Mouse (Mus musculus) gastrocnemius, adult 8-10 months (tissue): ENCODE data around the gene Aif1. TPM values are rescaled to one million over a fixed set of nuclear protein-coding genes. Genes with fewer than 3 reads are reported as not detected.

Experiments
- DNase-seq, 2 experiments: peaks; one replicate each; pipeline ENCODE4 v3.0.0; 2022; ENCODE audit warnings: low spot score in 2 of 2
- total RNA-seq, 4 experiments: library from RNA; stranded (reverse); gene quantifications; 2 replicates each; pipeline ENCODE4 v1.2.4; 2022

The Aif1 gene
- total RNA-seq, 4 experiments from 2014 or later = 0.52 to 0.72 TPM; not detected in 2

DNA sequence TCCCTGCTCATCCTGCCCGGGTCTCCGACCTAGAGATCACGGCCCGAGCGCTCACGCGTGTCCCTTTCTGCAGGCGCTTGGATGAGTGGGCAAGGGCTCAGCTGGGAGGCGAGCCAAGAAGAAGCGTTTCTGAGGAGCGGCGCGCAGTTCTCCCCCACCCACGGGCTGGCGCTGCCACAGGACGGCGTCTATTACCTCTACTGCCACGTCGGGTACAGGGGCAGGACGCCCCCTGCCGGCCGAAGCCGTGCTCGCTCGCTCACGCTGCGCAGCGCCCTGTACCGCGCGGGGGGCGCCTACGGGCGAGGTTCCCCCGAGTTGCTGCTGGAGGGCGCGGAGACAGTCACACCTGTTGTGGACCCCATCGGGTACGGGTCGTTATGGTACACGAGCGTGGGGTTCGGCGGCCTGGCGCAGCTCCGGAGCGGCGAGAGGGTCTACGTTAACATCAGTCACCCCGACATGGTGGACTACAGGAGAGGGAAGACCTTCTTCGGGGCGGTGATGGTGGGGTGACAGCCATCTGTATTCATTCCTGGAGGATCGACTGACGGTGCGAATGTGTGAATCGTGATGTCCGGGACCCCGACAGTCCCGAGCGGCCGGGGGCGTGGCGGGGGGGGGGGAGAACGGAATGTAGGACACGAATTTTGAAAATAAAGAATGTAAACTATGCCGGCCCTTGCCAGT lies 19.9 kb upstream of the Aif1 start:
- DNase-seq = peak; percentile 57 to 73

DNA sequence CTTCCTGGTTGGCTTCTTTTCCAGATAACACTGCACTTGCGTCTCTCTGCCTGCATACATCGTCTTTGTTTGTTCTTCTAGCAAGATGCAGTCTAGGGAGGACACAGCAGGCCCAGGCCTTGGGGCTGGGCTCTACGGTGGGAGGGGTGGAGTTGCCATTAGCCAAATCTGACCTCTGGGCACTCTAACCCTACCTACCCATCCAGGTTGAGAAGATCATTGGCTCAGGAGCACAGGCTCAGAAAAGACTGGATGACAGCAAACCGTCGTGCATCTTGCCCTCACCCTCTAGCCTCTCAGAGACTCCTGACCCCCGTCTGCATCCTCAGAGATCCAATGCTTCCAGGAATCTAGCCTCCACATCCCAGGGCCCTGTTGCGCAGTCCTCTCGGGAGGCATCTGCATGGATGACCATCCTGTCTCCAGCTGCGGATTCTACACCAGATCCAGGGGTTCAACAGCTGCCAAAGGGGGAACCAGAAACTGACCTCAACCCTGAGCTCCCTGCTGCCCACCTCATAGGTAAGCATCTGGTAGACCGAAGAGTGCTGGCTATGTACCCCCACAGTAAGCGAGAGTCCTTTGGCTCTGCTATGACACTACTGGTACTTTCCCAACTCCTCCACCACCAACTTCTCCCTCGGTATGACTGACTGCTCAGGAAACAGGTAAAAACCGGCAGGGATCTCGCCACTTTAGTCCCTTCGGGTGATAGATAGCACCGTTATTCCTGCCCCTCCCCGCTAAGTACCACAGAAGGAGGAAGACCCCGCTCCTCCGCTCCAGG lies 19.2 kb upstream of the Aif1 start:
- DNase-seq = no peak

DNA sequence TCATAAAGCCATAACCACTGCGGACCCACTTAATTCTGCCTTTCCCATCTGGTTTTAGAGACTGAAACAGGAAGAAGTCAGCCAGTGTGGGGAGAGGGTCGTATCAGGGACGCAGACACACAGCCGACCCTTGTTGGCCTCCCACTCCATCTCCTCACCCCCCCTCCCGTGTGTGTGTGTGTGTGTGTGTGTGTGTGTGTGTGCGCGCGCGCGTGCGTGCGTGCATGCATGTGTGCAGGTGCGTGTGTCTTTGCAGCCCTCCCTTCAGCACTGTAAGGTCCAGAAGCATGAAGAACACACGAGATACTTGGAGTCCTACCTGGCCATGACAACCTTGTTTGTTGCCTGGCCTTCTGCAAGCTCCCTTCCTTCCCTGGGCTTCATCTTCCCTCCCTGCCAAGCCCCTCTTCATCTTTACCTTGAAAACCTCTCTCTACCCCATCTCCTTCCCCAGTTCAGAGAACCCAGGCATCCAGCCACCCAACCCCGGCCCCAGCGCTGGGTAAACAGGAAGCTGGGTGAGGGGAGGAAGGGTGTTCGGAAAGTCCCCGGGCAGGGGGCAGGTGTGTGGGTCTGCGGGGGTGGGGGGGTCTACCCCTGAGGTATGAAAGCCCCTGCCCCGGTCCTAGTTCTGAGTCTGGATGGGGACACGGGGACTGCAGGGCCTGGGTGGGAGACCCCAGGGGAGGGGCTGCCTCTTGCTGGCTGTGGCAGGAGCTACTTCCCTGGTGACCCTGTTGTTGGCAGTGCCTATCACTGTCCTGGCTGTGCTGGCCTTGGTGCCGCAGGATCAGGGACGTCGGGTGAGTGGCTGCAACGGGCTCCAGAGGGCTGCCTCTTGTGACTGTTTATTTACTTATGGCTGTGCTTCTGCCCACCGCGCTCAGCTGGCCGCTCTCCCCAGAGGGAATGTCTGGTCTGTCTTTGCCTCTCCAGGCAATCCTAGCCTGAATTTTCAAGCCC lies 18.3 kb upstream of the Aif1 start, which contains the start of gene Ltb:
TSS of gene Ltb (plus strand) at position 559 of the 963 bp plus-strand sequence.
- no peak for DNase-seq

DNA sequence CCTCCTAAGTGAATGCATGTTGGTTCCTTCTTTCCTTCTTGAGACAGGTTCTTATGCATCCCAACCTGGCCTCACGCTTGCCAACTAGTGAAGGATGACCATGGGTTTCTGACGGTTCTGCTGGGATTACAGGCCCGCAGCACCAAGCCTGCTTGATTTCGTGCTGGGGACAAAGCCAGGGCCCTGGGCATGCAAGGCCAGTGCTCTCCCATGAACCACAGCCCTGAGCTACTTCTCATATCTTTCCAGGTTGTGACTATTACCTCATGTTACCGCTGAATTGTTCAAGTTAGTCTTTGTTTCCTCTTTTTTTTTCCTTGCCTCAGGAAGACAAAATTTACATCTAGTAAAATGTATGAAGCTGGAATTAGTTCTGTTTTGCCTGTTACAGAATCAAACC lies 17.1 kb upstream of the Aif1 start:
- DNase-seq = no peak

DNA sequence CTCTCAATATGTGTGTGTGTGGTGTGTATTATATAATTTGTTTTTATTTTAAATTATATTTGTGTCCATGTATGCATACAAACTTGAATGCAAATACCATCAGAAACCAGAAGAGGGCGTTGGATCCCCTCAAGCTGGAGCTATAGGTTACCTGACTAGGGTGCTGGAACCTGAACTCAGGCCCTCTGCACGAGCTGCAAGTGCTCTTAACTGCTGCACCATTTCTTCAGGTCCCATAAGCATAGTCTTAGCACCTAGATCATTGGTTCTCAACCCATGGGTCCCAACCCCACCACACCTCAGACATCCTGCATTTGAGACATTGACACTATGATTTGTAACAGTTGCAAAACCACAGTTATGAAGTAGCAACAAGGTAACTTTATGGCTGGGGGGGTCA lies 15.9 kb upstream of the Aif1 start:
- no peak for DNase-seq

DNA sequence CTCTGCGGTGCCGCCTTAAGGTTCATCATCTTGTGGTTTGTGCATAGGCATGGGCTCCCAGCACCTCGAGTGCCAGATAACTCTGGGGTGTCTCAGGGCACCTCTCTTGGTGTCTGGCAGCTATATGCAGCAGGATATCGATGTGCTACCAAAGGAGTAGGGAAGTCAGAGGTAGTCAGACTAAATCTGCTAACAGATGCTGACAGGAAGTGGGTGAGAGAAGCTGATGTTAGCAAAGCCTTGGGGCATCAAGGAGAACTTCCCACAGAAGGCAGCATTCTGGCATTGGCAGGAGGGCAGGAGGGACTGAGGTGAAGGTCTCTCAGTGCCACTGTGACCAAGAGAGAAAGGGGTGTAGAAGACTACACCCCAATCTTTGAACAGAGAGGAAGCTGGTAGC lies 14.2 kb upstream of the Aif1 start:
- no peak for DNase-seq

DNA sequence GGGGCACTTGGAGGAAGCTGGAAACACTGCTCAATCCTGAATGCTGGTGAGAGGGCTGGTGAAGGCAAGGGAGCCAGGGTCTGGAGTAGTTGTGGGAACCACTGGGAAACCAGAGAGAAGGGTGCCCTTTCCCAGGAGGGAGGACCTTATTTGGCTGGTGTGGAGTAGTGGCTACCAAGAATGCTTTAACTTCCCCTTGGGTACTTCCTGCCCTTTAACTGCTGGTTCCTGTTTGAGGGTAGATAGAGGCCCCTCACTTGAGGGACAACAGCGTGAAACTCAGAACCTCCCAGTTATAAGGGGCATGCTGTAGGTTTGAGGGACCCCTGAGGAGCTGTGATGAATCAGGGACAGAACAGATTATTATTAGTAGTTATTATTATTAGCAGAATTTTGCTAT lies 13.3 kb upstream of the Aif1 start:
- no peak for DNase-seq

DNA sequence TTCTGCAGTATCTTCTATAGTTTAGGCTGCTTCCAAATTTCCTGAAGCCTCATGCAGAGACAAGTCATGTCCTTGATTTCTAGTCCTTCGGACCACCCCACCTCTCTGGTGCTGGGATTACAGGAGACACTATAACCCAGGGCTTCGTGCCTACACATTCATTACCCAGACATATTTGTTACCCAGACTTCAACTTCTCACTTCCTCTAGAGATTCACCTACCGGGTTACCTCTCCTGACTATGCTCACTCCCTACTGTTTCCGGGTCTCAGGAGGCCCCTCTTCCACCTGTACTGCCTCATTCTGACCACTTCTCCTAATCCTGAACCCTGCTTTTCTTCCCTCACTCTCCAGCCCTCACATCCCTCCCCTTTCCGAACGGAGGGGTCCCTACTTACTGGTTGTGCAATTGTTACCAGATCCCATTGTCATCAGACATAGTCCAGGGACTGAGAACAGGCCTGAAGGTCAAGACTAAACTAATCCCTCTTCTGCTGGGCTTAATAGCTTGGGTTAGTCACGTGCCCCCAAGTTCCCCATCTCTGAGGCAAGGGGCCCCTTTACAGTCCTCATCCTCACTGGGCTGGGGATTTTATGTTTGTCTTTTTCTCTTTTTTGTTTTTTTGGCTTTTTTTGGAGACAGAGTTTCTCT lies 12.2 kb upstream of the Aif1 start, which contains the start of gene Lst1:
TSS of gene Lst1 (minus strand) at position 481 of the 652 bp plus-strand sequence.
- no peak for DNase-seq

DNA sequence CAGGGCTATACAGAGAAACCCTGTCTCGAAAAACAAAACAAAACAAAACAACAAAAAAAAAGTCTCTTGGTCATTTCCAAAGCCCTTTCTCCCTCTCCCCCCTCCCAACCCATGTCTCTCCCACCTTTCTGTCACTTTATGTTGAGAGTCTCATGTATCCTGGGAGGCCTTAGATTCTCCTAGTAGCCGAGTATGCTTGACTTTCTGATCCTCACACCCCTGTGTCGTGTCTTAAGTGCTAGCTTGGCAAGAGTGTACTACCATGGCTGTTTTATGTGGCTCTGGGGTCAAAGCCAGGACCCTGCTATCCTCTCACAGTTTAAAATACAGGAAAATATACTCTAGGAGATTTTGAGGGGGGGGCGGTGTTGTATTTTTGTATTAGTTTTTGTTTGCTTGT lies 11.5 kb upstream of the Aif1 start:
- DNase-seq = no peak

DNA sequence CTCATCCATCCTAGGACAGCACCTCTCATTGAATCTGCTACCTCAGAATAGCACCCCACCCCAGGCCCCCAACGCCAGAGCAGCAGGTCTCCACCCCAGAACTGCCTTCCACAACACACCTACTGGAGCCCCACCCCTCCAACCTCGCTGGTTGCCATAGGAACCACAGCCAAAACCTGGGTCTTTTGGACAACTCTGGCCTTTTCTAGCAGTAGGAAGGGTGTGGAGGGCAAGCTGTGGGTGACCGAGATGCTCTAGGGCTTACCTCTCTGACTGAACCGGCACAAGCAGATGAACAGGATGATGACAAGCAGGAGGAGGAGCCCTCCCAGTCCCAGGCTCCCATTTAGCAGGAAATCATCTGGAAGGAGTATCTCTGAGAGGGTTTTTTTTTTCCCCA lies 10.8 kb upstream of the Aif1 start:
- no peak for DNase-seq

DNA sequence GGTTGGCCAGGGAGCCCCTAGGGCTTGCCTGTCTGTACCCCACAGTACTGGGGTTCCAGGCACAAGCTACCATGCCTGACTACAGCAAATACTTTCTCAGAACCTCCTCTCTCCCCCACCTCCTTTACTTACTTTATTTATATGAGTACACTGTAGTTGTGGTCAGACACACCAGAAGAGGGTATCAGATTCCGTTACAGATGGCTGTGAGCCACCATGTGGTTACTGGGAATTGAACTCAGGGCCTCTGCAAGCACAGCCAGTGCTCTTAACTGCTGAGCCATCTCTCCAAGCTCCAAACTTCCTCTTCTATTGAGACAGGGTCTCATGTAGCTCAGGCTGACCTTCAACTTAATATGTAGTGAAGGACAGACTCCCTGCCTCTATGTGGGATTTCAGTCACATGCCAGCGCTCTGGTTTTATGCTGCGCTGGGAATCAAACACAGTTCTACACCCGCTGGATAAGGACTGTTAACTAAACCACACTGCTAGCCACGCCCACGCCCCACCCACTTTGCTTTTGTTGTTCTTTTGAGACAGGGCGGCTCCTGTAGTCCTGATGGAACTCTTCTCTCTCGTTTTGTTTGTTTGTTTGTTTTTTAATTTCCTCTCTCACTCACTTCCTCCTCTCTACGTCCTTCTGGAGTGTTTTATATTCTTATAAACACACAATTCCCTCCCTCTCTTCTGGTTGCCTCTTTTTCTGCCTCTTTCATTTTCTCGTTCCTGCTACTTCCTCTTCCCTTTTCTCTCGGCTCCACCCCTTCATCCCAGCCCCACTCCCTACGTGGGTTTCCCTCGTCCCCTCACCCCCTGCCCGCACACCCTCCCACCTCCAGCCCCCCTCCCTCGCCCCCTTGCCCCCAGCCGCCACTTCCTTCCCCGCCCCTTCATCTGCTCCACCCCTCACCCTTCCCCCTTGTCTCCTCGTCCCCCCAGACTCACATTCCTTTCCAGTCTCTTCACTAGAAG lies 10.1 kb upstream of the Aif1 start:
- DNase-seq = peak; percentile 55 to 77

DNA sequence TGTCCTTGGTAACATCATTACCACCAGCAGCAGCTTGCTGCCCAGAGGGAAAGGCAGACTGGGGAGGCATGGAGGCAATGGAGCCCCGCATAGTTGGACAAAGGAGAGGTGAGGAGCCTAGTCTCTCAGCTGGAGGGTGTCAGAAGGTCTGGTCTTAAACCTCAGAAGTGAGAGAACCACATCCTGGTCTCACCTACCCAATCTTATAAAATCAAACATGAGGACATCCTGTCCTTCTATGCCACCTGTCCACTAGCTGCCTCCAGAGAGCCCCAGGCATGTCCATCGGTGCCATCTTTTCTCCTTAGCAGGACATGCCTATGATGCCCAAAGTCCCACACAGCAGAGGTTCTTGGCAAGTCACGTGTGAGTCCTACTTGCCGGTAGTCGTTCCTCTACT lies 4.2 kb upstream of the Aif1 start:
- no peak for DNase-seq

DNA sequence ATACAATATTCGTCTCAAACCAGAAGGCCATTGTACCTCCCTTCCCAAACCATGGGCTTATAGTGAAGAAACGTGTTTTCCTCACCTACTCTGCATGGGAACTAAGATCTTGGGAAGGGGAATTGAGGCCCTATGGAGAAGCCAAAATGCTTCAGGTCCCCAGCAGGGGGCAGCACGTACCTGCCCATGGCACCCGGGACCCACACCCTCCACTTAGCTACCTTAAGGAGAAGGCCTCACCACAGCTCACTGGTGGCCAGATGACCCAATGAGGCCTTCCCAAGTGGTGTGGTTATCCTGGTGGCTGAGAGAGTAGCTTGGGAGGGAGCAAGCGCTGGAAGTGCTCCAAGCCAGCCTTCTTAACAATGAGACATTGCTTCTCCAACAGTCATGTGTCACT lies 2.7 kb upstream of the Aif1 start:
- peak in 1 of 2 experiments; percentile 47 for DNase-seq

DNA sequence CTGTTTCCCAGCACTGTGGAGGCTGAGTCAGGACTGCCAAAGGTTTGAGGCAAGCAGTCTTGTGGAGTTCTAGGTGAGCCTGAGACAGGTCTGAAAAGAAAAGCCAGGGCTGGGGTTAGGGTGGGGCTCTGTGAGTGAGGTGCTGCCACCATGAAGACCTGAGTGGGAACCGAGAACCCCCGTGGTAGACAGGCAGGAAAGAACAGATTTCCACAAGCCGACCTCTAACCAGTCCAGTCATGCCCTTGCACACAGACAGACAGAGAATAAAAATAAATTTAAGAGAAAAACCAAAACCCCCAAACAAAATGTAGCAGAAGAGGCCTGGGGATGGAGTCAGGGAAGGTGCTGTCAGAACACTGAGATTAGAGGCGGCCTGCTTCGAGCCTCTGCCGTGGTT lies 486 bp downstream of the Aif1 start:
- no peak for DNase-seq

DNA sequence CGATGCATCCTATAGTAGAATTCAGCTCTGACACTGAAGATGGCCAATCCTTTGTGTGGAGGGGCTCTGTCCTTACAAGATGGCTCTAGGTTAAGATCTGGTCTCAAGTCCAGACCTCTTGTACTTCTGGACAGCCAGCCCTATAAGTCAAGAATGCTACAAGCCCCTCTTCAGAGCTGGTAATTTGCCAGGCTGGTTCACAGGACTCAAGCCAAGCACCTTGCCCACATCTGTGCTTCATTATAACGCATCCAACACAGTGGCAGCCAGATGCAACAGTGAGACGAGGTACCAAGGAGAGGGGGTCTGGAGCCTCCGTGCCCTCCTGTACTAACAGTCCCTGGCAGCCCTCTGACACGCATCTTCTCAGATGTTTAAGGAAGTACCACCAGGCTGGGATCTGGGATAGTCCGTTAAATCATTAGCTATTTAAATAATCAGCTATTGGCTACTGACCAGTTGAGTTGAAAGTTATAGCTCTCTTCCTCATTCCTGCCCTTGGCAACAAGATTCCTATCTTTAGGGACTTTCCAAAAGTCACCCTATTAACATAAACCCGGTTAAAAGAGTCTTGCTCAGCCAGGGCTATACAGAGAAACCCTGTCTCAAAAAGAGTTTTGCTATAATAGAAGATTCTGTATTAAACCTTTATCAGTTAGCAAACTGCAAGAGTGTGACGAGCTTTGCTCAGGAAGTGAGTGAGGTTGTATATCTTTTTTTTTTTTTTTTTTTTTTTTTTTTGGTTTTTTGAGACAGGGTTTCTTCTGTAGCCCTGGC lies 1.5 kb downstream of the Aif1 start:
- no peak for DNase-seq

DNA sequence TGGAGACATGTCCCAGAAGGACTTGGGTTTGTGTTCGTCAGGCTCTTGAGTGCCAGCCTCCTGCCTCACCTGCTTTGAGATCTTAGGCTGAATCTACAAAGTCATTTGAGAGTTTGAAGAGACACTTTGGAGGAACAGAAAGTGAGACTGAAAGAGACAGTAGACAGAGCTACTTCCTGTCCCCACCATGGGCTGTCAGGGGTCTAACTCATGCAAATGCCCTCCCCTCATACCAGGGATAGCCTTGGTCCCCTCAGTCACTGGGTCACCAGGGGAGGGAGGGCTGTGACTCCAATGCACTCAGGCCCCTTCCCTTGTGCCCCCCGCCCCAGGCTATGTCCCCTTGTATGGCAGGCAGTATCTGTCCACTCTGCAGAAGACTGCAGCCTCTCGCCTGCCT lies 2.5 kb downstream of the Aif1 start:
- no peak for DNase-seq

DNA sequence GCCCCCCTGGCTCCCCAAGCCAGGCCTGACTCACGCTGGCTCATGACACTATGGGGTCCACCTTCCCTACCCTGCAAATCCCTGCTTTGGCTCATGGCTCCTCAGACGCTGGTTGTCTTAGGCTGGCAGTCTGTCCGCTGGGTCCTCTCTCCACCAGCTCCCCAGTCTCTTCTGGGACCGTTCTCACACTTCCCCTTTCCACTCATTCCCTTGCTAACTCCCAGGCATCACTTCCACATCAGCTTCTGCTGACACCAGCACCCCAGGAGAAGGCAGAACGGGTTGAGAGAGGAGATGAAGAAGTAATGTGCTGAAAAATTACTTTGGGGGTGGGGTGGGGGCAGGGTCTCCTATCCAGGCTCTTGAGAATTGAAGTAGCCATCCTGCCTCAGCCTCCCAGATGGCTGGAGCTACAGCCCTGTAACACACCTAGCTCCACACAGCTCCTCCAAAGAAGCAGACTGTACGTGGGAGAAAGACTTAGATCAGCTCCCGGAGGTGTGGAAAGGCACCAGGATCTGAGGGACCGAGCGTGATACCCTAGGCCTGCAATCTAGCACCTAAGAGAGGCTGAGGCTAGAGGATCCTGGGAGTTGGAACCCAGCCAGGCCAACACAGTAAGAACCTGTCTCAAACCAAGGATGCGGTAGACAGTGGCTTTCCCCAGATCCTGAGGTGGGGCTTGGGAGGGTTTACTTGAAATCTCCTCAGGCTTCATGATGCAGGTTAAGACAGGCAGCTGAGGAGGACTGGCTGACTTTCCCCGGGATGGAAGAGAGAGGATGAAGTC lies 3.2 kb downstream of the Aif1 start:
- DNase-seq = no peak

DNA sequence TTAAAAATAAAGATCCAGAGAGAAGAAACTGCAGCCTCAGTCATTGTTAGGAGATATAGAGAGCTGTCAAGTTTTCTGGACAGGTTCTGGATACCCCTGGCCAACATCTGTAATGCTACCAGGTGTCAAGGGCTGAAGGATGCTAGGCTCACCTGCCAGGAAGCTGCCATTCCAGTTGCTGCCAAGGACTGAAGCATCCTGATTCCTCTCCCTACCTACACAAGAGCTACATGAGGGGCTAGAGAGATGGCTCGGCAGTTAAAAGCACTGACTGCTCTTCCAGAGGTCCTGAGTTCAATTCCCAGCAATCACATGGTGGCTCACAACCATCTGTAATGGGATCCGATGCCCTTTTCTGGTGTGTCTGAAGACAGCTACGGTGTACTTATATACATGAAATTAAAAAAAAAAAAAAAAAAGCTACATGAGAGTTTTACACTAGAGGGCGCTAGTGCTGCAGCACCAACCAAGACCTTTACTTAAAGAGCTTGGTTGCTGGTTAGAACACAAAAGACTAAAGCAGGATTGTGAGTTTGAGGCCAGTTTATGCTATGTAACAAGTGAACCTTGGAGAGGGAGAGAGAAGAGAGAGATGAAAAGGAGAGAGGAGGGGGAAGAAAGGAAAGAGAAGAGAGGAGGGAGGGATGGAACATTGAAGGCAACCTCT lies 7.2 kb downstream of the Aif1 start:
- DNase-seq = no peak
